Mouse (Mus musculus) testis, adult 2 months (tissue): ENCODE measurements around the gene Sf3b5.

ENCODE experiments used
- CTCF ChIP-seq: fragments of 200-500 bp; IDR thresholded peaks from 2 replicates; pipeline ENCODE4 v1.5.1; 2012; ENCODE audit warnings: low read depth, mild to moderate bottlenecking, inconsistent platforms, low read length, moderate library complexity; ENCODE audit not compliant: control insufficient read depth, insufficient read depth, insufficient replicate concordance
- POLR2A ChIP-seq: fragments of 200-500 bp; IDR thresholded peaks from 2 replicates; pipeline ENCODE4 v1.6.1; 2012; ENCODE audit warnings: low read depth, mild to moderate bottlenecking, inconsistent platforms, low read length, moderate library complexity; ENCODE audit not compliant: control insufficient read depth

DNA sequence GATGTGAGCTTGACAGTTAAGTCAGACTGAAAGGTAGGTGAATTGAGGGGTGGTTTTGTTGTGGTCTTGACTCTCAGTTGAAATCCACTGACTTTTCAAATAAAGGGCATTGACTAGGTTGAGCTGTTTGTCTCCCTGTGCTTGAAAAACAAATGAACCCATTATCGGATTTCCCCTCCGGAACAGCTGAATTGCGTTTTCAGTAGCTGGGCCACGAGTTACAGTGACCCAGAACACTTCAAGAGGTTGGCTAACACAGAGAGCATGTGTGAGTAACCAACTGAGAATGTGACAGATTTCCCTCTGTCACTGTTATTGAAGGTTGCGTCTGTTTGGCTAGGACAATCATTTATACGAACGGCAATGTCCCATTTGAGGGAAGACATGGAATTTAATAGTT is 24.1 kb upstream of the Sf3b5 start:
- TF ChIP-seq CTCF (no peak), POLR2A (no peak)
